In the genomic region with DNA sequence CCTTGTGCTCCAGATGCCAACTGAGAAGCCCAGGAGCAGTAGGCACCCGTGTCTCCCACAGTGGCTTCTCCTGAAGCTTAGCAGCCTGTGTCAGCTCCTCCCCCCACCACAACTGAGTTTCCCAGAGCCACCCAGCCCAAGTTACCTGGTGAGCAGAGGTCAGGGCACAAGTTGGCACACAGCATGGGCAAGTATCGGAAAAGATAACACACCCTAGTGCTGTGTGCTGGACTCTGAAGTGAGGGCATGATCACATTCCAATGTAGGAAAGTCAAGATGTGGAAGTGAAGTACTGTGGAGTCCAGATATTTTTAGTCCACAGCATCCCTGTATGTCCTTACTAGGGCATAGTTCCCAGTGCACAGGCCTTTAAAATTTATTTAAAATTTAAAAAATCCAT, we compare ENCODE assay signal across 9 mouse cellular contexts.
"Had no signal": no experiment of that assay in that cellular context is flagged by ENCODE, and none has a peak within 500 bp of the region (broad histone marks: within the 10 kb centered on the region; RNA-seq: fewer than 3 reads in every experiment).

No protein-coding gene starts in this region.

- H3K27me3 ChIP-seq: liver, embryonic 15.5 days; midbrain, embryonic 13.5 days had no signal

- ATAC-seq: midbrain, embryonic 13.5 days had no signal

- DNase-seq: kidney, postnatal 10 days; lung, adult 2 months; lung, postnatal 14 days; thymus, postnatal 4 days had no signal

- H3K4me2 ChIP-seq: limb, embryonic 12.5 days; liver, embryonic 11.5 days; liver, embryonic 15.5 days; midbrain, embryonic 13.5 days had no signal

- H3K36me3 ChIP-seq: limb, embryonic 12.5 days; liver, embryonic 15.5 days; midbrain, embryonic 13.5 days had no signal

- H3K9me3 ChIP-seq: limb, embryonic 12.5 days; liver, embryonic 15.5 days; midbrain, embryonic 13.5 days had no signal

- H3K4me3 ChIP-seq: limb, embryonic 12.5 days; liver, embryonic 15.5 days; midbrain, embryonic 13.5 days had no signal

- H3K9ac ChIP-seq: limb, embryonic 12.5 days; liver, embryonic 15.5 days; midbrain, embryonic 13.5 days had no signal

- H3K27ac ChIP-seq: limb, embryonic 12.5 days; liver, embryonic 15.5 days; midbrain, embryonic 13.5 days; stomach, postnatal 0 days had no signal

- H3K4me1 ChIP-seq: liver, embryonic 15.5 days; midbrain, embryonic 13.5 days had no signal
